Mouse (Mus musculus) kidney, postnatal 36 days (tissue): ENCODE data around the gene Olfr1368.
"Not testable (repeated sequence)": the region's sequence is repeated elsewhere in the genome, so short reads cannot be mapped to it uniquely, and the experiment has no call there.

Experiments
- DNase-seq, 2 experiments: peaks; one replicate each; pipeline ENCODE4 v3.0.0; 2021 to 2022; ENCODE audit warnings: mixed read lengths in 2 of 2

Gene Olfr1368

DNA sequence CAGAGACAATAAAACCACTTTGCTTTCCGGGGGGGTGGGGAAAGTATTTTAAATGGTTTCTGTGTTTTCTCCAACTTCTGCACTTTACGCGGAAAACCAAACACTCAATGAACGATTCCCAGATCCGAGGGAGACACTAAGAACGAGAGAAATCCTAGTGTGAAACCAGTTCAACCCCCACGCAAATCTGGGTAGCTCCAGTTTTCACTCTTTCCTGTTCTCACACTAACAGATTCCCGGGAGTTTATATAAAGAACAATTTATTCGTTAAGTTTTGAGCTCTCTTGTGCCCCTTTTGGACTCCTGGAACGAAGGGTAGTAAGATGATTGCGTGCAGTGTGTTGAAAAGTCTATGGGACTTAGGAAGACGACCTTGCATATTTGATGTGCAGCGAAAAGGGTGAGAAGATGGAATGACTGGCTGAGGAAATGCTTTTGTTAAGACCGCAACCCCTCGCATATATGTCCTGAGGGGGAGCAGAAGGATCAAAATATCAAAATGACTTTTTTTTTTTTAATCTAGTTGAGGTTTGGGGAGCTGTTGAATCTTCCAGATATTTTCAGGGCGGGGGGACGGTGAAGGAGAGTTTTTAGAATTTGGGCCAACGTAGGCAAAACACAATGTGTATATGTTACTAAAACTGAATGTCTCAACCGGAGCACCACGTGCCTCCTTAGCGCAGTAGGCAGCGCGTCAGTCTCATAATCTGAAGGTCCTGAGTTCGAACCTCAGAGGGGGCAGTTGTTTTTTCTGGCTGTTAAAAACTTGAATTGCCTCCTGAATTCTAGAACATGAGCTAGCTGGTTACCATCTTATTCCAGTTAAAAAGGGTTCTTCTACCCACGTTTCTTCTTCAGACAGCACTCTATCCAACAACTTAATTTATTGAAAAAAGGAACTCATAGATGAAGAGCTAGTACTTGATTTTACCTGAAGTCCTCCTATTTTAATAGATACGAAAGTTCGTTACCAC lies 21.6 kb upstream of the Olfr1368 start:
- peak; percentile 70 to 78 for DNase-seq

DNA sequence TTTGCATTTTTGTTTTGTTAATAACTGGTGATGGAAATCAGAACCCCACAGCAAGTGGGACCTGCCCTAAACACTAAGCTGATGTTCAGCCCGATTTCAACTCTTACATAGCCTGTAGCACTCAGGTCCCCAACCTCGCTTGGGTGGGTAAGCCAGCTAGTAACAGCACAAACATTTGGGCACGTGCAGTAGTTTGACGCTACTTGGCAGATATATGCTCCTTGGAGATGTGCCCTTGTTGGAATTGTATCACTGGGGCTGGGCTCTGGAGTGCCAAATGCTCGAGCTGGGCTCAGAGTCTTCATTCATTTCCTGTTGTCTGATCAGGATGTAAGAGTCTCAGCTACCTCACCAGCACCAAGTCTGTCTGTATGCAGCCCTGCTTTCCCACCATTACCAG lies 16.9 kb upstream of the Olfr1368 start:
- DNase-seq, result no peak

GRCm38 (mm10) chr13:21161591-21161990 lies 15.9 kb upstream of the Olfr1368 start:
- no peak for DNase-seq

DNA sequence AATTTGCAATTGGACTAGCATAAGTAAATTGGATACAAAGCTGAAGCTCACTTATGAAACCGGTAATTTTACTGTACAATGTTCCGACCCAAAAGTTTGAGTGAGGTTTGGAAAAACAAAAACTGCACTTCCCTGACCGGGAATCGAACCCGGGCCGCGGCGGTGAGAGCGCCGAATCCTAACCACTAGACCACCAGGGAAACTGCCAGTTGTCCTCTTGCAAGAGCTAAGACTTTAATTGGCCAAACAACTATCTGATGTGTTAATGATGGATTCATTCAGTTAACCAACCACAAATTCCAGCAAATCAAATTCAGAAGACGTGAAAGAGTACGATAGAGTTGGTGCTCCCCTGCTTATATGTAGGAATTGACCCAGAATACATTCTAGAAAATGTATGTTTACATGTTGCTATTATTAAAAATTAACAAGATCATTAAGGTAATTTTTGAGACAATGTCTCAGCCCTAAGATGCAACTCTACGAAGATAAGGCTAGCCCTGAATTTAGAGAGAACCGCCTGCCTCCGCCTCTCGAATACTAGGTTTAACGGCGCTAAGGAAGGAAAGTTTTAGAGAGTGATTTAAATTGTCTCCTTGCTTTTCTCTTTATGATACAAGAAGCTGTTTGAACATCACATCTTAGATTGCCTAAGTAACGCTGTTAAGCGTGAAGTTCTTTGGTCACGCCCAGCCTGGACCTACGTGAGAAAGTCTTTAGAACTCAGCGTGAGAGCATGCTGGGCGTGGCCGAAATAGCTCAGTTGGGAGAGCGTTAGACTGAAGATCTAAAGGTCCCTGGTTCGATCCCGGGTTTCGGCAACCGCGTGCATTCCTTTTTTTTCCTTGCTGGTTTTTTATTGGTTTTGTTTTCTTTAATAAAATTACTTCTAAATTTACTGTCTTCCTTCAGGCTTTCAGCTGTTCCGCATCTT lies 15.3 kb upstream of the Olfr1368 start:
- DNase-seq, result peak; percentile 90 to 92

DNA sequence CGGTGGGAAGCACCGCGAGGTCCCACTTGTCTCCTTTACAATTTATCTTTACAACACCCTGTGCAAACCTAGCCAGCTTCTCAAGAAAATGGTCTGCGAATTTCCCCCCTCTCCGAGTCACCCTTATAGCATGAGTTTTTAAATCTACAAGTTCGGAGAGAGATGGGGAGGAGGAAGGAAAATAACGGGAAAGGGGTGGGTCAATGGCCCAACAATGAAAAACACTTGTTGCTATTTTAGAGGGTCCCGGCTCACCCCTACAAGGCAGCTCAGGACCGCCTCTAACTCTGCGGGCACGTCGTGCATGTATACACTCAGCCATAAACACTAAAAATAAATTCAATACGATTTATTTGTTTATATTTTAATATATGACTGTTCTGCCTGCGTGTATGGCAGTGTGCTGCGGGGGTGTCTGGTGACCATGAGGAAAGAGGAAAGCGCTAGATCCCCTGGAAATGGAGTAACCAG lies 14.4 kb upstream of the Olfr1368 start:
- DNase-seq, result no peak

DNA sequence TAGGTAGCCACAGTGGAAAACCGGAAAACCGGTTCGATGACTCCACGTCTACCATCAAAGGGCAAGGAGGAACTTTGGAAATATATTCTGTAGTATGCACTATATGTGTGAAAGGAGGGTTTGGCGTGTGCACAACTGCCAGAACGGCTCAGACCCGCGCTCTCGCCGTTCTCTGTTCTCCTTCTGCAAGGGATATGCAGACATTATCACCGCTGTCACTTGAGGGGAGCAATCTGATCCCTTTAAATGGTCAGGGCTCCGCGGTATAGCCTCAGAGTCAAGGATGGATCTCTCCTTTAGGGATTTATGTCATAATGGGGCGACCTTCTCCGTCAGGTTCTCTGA lies 13.8 kb upstream of the Olfr1368 start:
- DNase-seq, result peak in 1 of 2 experiments; percentile 42

GRCm38 (mm10) chr13:21158785-21159474 lies 13.3 kb upstream of the Olfr1368 start:
- DNase-seq, result peak; percentile 90 to 96

- DNase-seq, result no peak
These were observed 12.4 kb upstream of the Olfr1368 start for GRCm38 (mm10) chr13:21158071-21158470.

DNA sequence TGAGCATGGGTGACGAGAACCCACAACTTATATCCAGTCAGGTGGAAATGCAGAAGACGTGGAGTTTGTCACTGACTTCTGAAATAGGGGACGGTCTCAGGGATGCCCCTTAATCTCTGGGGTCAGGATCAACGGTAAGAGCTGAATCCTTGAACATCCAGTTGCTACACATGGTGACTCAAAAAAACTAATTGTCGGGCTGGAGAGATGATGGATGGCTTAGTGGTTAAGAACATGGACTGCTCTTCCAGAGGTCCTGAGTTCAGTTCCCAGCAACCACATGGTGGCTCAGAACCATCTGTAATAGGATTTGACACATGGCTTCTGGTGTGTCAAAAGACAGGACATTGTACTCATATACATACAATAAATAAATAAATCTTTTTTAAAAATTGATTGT lies 10.2 kb upstream of the Olfr1368 start:
- no peak for DNase-seq

DNA sequence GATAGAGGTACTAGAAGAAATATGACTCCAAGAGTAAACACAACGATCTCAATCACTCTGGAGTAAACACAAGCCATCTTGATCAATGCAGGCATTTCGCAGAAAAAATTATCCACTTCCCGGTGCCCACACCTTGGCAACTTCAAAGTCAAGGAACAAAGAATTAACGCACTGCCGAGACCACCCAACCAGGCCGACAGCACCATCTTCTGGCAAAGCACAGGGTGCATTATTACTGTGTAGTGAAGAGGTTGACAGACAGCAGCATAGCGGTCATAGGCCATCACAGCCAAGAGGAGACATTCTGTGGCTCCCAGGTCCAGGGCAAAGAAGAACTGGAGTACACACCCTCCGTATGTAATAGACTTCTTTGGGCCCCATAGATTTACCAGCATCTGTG lies 3.2 kb downstream of the Olfr1368 start:
- peak in 1 of 2 experiments; percentile 27 for DNase-seq

DNA sequence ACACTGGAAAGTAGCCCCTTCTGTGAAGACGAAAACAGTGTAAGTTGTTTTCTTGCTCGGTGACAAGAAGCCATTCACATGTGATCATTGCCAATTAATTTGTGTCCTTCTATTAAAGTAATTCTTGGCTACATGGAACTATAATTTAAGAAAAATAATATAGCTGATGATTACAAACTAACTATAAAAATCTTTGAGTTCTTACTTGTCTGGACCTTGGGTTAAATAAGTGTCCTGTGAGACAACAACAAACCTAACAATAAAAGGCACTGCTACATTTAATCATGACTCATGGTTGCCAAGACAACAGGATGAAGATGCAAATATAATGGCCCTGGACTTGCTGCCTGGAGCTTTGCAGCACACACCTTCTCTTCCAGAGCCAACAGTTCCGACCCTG lies 16.3 kb downstream of the Olfr1368 start, which contains the start of gene Olfr263:
Olfr263 (plus strand) TSS at position 301 of the 400 bp plus-strand sequence.
- not testable (repeated sequence) for DNase-seq

DNA sequence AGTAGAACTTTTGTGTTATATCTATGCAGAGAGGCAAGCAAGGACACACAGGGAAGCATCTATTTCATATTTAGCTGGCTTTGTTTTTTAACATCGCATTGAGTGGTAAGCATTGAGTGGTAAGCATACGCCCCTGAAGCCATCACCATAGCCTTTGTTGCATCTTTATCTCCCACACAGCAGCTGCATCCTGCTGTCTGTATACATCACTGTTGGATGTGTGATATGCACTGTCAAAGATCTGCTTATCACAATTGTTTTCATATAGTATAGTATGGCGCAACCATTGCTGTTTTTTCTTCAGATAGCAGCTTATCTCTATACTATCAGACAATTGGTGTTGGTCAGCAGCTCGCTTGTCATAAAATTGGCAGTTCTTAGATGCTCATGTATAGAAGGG lies 31.5 kb downstream of the Olfr1368 start:
- no peak for DNase-seq

GRCm38 (mm10) chr13:21111183-21111582 lies 34.5 kb downstream of the Olfr1368 start, which contains the start of gene Olfr1369-ps1:
Gene Olfr1369-ps1, plus strand, starts transcription at chr13:21111483.
- DNase-seq, result not testable (repeated sequence)

- no peak for DNase-seq
These were observed 35.2 kb downstream of the Olfr1368 start for GRCm38 (mm10) chr13:21110441-21110840.

GRCm38 (mm10) chr13:21109759-21110158 lies 35.9 kb downstream of the Olfr1368 start:
- DNase-seq, result no peak
